Mouse (Mus musculus) forebrain, embryonic 12.5 days (tissue): Measurements from ENCODE around the gene Inpp5a. TPM values are rescaled to one million over a fixed set of nuclear protein-coding genes. Genes with fewer than 3 reads are reported as not detected.

ENCODE experiments used
- ATAC-seq: fragments of 200-750 bp; cut with Nextera tagmentation; 2 replicates; pipeline ENCODE4 v1.8.0; 2017; ENCODE audit warnings: moderate TSS enrichment; ENCODE audit not compliant: low FRiP score
- H3K27ac ChIP-seq: fragments of 300-500 bp; sonication (generic); 2 replicates; pipeline ENCODE4 v1.5.1; 2016; ENCODE audit warnings: mild to moderate bottlenecking
- H3K27me3 ChIP-seq: fragments of 300-500 bp; sonication (generic); 2 replicates; pipeline ENCODE4 v1.6.1; 2016; ENCODE audit warnings: mild to moderate bottlenecking
- H3K36me3 ChIP-seq: fragments of 300-500 bp; sonication (generic); replicated peaks from 2 replicates; pipeline ENCODE4 v1.6.1; 2016; ENCODE audit warnings: mild to moderate bottlenecking
- H3K4me1 ChIP-seq: fragments of 300-500 bp; sonication (generic); 2 replicates; pipeline ENCODE4 v1.6.1; 2016
- H3K4me2 ChIP-seq: fragments of 300-500 bp; sonication (generic); 2 replicates; pipeline ENCODE4 v1.6.1; 2016; ENCODE audit warnings: mild to moderate bottlenecking, moderate library complexity
- H3K4me3 ChIP-seq: fragments of 300-500 bp; sonication (generic); replicated peaks from 2 replicates; pipeline ENCODE4 v1.5.1; 2016; ENCODE audit warnings: mild to moderate bottlenecking
- H3K9ac ChIP-seq: fragments of 300-500 bp; sonication (generic); 2 replicates; pipeline ENCODE4 v1.6.1; 2016; ENCODE audit warnings: mild to moderate bottlenecking
- H3K9me3 ChIP-seq: fragments of 300-500 bp; sonication (generic); 2 replicates; pipeline ENCODE4 v1.6.1; 2016
- WGBS: fragments of 180-500 bp; shearing (Covaris S2); methylation state at CpG from one replicate; pipeline ENCODE4 v1.1.7; 2016; 5-methylcytosine and 5-hydroxymethylcytosine counted together
- polyA plus RNA-seq: library from polyadenylated mRNA; unstranded; fragments of >200 nt; fragmentation: Nextera tagmentation; extraction: Ambion mirVana; gene quantifications from 2 replicates; pipeline ENCODE4 v1.2.1, GENCODE M21; 2016

The Inpp5a gene
- polyA plus RNA-seq, 1 experiment from 2014 or later: 17.3 TPM

DNA sequence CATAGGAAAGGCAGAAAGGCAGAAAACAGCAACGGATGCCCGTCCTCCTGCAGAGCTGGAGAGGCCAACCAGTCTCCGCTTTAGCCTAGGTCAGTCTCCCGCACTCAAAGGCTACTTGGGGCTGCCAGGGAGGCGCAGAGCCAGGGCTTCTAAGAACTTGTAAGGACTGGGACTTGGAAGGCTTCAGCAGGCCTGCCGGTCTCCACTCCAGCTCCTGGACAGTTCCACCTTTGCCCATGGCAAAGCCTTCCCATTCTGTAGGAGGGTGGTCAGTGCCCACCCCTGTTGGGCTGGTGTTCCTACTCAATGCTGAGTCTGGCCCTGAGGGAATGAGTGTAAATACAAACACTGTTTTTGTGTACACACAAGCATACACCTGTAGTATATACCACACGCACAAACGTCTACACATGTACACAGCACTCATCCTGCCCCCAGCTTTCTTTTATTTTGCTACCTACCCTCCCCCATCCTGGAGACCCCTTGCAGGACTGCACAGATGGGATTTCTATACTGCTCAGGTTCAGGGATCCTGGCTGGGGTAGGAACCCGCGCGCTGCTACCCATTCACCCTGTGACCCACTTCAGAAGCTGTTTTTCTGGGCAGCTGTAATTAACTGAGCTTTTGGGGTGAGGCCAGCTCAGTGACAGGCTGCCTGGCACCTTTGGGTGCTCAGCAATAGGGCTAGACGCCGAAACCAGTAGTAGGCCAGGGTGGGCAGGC is 25.5 kb upstream of the Inpp5a start:
- Histone ChIP-seq H3K4me3 (no peak overlapping the region), H3K27ac (peak overlapping the region; percentile 61; the same call in 1 of the 2 replicates), H3K4me1 (peaks cover 28% of the 10 kb centered on the region), H3K9me3 (no peaks in the 10 kb centered on the region), H3K27me3 (no peaks in the 10 kb centered on the region), H3K9ac (no peak overlapping the region), H3K36me3 (no peaks in the 10 kb centered on the region), H3K4me2 (peak overlapping the region; percentile 22)
- peak; percentile 66 for ATAC-seq
- WGBS: 51% methylated on average over 13 of the region's 13 CpGs

DNA sequence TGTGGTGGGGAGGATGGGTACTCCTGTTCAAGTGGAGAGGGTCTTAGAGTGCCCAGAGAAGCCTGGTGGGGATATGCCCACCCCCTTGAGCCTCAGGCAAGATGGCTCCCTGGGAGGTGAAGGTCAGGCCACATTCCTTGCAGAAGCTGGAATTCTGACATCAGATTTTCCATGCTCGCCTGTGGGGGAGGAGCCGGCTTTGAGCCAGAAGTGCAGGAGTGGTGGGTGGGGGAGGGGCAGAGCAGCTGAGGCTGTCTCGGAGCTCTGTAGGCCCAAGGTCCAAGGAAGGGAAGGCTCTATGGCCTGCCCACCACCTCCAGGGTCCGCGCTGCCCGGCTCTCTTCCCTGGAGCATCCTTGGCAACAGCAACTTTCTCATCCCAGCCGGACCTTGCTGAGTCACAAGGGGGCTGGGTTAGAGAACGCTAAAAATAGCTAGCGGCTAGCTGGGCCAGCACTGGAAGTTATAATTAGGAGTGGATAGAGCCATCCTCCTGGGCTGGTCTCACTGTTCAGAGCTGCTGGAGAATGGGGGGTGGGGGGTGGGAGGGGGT is 24.8 kb upstream of the Inpp5a start:
- no peak overlapping the region for H3K9ac ChIP-seq
- no peak overlapping the region for H3K4me3 ChIP-seq
- WGBS: 8% methylated on average over 9 of the region's 9 CpGs
- peaks cover 32% of the 10 kb centered on the region for H3K4me1 ChIP-seq
- H3K27me3 ChIP-seq: no peaks in the 10 kb centered on the region
- peak overlapping the region; percentile 22 for H3K4me2 ChIP-seq
- no peaks in the 10 kb centered on the region for H3K36me3 ChIP-seq
- H3K9me3 ChIP-seq: no peaks in the 10 kb centered on the region
- peak; percentile 78 for ATAC-seq
- H3K27ac ChIP-seq: peak overlapping the region; percentile 61; the same call in 1 of the 2 replicates

DNA sequence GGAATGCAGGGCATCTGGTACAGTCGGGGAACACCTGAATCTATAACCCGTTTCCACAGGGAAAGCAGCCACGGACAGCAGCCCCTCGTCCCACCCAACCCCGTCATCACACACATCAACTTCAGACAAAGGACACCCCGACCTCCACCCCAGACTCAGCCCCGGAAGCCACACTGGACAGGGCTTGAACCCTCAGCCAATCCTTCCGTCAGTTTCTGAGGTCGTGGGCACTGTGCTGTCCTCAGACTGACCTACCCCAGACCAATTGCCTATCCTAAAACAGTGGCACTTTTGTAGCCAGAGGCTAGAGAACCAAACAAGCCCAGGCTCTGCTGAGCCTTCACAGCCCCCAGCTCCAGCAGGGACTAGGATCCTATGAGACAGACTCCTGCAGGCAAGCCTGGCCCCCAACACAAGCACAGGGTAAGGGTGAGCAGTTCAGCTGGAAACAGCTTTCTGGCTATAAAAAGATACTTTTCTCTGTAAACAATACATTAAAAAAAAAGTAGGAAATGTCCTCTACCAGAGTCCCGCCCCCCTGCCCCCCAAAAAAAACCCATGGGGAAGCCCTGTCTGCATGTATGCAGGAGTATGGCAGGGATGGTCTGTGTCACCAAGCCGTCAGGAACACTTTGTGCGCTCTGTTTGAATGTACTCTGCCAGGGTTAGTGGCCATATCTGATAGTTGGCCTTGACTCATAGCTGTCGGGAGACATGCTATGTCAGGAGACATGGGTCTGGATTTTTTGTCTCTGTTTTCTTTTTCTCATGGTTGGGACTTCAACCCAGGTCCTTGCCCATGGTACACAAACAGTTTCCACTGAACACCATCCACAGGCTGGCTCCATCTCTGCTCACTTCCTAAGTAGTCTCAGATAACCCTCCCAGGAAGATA is 23.7 kb upstream of the Inpp5a start:
- H3K27ac ChIP-seq: no peak overlapping the region
- H3K4me3 ChIP-seq: no peak overlapping the region
- no peaks in the 10 kb centered on the region for H3K9me3 ChIP-seq
- no peak for ATAC-seq
- WGBS: 82% methylated on average over 13 of the region's 13 CpGs
- no peak overlapping the region for H3K4me2 ChIP-seq
- no peak overlapping the region for H3K9ac ChIP-seq
- H3K27me3 ChIP-seq: no peaks in the 10 kb centered on the region
- H3K36me3 ChIP-seq: no peaks in the 10 kb centered on the region
- H3K4me1 ChIP-seq: peaks cover 32% of the 10 kb centered on the region

DNA sequence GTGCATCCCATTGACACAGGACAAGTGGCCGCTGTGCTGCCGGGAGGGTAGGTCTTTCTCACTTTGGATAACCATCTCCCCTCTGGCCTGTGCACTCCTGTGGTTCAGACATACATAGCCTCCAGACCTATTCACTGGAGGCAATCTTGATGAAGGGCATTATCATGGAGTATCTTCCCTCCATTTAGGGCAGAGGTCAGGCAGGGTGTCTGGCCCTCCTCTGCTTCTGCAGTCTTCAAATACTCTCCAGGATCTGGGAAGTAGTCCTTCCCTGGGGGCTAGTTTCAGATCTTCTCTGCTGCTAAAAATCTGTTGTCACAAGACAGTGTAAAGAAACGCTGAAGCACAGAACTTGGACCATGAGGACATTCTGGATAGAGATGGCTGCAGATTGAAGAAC is 22.8 kb upstream of the Inpp5a start:
- H3K27me3 ChIP-seq: no peaks in the 10 kb centered on the region
- H3K9me3 ChIP-seq: no peaks in the 10 kb centered on the region
- ATAC-seq: no peak
- peaks cover 32% of the 10 kb centered on the region for H3K4me1 ChIP-seq
- 88% methylated on average over 3 of the region's 3 CpGs for WGBS
- no peak overlapping the region for H3K9ac ChIP-seq
- no peaks in the 10 kb centered on the region for H3K36me3 ChIP-seq
- H3K4me2 ChIP-seq: no peak overlapping the region
- no peak overlapping the region for H3K4me3 ChIP-seq
- H3K27ac ChIP-seq: no peak overlapping the region

DNA sequence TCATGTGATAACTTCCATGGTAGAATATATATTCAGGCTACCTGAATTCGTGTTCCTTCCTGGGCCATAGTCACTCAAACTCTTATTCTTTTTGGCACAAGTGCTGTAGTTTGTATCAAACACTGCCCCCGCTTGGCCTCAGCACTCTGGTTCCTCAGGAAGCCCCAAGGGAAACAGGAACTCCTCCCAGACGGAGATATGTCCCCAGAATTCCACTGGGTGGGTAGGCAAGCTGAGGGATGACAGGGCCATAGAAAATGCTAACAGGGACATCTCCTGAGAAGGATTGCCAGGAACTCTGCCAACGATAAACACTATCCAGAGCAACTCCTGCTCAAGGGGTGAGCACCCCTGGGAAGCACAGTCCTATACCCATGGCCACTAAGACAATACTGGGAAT is 22.4 kb upstream of the Inpp5a start:
- Histone ChIP-seq H3K9ac (no peak overlapping the region), H3K27me3 (no peaks in the 10 kb centered on the region), H3K9me3 (no peaks in the 10 kb centered on the region), H3K36me3 (no peaks in the 10 kb centered on the region), H3K4me1 (peaks cover 32% of the 10 kb centered on the region), H3K27ac (no peak overlapping the region), H3K4me3 (no peak overlapping the region), H3K4me2 (no peak overlapping the region)
- WGBS: 76% methylated on average over 4 of the region's 4 CpGs
- no peak for ATAC-seq

DNA sequence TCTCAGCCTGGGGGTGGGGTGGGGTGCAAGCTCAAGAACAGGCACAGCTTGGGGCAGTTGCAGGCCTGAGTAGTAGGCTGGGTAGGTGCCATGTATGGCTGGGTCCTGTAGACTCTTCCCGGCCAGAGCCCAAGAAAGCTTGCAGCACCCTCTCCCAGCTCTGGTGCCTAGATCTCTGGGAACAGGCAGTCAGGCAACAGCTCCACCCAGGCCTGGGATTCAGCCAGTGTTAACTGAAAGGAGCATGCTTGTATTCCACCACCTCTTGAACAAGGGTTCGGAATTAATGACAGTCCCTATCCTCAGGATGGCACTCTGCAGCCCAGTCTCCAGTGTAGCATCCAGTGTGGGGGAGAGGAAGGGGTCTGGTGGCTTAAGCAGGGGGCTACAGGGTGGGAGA is 20.7 kb upstream of the Inpp5a start:
- no peak overlapping the region for H3K4me3 ChIP-seq
- no peak overlapping the region for H3K9ac ChIP-seq
- H3K4me2 ChIP-seq: no peak overlapping the region
- H3K4me1 ChIP-seq: peaks cover 23% of the 10 kb centered on the region
- H3K27me3 ChIP-seq: no peaks in the 10 kb centered on the region
- no peak for ATAC-seq
- no peaks in the 10 kb centered on the region for H3K36me3 ChIP-seq
- no peak overlapping the region for H3K27ac ChIP-seq
- WGBS: 90% methylated on average over 2 of the region's 2 CpGs
- no peaks in the 10 kb centered on the region for H3K9me3 ChIP-seq

DNA sequence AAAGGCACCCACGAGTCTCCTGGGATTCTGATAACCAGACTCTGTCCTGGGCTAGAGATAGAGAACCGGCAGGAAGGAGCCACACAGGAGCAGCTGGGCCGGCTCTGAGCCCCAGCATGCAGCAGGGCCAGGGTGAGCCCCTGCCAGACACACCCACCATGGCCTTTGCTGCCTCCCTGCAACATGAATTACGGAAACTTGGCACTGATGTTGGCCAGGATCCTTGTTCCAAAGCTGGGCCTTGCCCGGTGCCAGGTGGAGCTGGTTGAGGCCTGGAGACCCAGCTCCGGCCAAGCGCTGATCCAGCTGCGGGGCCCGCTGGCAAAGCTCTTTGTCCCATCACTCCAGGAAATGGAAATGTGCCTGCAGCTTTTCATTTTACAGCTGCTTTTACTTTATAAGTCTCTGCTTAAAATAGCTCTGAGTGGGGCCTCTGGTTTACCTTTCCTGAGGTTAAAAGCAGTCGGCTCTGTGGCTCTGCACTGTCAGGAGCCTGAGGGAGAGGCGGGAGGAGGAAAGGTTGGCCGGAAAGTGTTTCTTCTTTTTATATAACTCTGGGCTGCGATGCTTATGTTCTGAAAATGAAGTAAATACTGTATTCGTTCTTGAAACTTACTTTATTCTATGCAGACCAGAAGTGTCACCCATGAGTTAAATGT is 20.1 kb upstream of the Inpp5a start:
- no peak overlapping the region for H3K4me2 ChIP-seq
- H3K36me3 ChIP-seq: no peaks in the 10 kb centered on the region
- no peak overlapping the region for H3K27ac ChIP-seq
- no peaks in the 10 kb centered on the region for H3K27me3 ChIP-seq
- no peaks in the 10 kb centered on the region for H3K9me3 ChIP-seq
- H3K4me3 ChIP-seq: no peak overlapping the region
- ATAC-seq: no peak
- WGBS: 66% methylated on average over 14 of the region's 14 CpGs
- no peak overlapping the region for H3K9ac ChIP-seq
- peaks cover 17% of the 10 kb centered on the region for H3K4me1 ChIP-seq

DNA sequence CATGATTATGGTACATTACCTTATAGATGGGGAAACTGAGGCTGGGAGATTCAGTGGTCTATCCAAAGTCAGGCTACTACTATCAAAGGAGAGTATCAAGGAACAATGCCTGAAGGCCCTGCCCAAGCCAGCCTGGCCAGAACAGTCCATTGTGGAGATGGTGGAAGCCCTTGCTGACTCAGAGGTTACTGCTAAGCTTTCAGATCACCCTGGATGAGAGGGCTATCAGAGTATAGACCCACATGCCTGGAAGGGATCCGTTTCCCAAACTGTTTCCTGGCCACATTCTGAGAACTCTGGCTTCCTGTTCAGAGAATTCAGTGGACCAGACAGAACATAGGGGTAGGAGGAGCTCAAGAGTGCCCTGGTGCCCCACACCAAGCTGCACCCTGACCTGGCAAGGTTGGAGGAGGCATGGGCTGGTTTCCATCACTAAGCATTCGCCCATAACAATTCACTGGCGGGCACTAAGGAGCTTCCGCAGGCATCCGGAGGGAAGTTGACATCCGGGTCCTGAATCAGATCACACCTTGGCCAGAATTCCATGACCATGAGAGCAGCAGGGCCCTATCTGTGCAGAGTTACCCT is 19.3 kb upstream of the Inpp5a start:
- H3K4me3 ChIP-seq: no peak overlapping the region
- ATAC-seq: no peak

DNA sequence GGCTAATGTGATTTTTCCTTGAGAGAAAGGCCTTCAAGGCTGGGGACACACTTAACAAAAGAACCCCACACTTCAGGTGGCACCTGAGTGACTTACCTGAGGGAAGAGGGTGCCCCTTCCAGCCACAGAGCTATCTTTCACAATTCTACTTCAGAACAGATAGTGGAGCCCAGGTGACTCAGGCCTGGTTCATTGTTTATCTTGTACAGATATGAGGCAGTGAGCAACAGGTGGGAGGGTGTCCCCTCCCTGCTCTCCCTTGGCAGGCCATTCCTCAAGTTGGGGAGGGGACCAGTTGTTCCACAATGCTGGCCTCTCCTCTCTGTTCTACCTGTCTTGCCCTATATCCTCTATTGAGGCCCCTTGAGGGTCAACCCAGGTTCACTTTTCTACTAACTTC is 17.5 kb upstream of the Inpp5a start:
- Histone ChIP-seq H3K4me1 (peaks cover 4% of the 10 kb centered on the region; the same call in 1 of the 2 replicates), H3K4me2 (no peak overlapping the region), H3K9ac (no peak overlapping the region), H3K27me3 (no peaks in the 10 kb centered on the region), H3K9me3 (no peaks in the 10 kb centered on the region), H3K27ac (no peak overlapping the region), H3K36me3 (no peaks in the 10 kb centered on the region), H3K4me3 (no peak overlapping the region)
- ATAC-seq: no peak

More for the DNA sequence above, 19.3 kb upstream of the Inpp5a start:
- peaks cover 10% of the 10 kb centered on the region for H3K4me1 ChIP-seq
- WGBS: 88% methylated on average over 6 of the region's 6 CpGs
- H3K9me3 ChIP-seq: no peaks in the 10 kb centered on the region
- no peaks in the 10 kb centered on the region for H3K27me3 ChIP-seq
- no peak overlapping the region for H3K9ac ChIP-seq
- H3K36me3 ChIP-seq: no peaks in the 10 kb centered on the region
- no peak overlapping the region for H3K27ac ChIP-seq
- no peak overlapping the region for H3K4me2 ChIP-seq

DNA sequence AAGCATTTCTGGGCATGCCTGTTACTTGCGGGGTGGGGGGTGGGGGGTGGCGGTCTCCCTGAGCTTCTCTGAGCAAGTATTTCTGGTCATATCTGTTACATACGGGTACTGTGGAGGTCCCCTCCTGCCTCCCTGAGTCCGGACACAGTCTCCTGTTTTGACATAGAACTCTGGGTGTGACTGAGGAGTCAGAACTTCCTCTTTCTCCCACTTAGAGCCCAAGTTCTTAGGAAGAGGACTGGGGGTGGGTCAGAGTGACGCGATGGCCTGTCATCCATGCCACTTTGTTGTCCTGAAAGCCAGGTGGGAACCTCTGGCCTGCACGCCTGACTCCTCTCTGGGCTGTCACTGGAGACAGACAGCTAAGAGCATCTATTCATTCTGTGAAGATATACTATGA is 11.5 kb upstream of the Inpp5a start:
- Histone ChIP-seq H3K36me3 (no peaks in the 10 kb centered on the region), H3K4me1 (no peaks in the 10 kb centered on the region), H3K4me3 (no peak overlapping the region), H3K9ac (no peak overlapping the region), H3K4me2 (no peak overlapping the region), H3K27me3 (no peaks in the 10 kb centered on the region), H3K9me3 (no peaks in the 10 kb centered on the region), H3K27ac (no peak overlapping the region)
- WGBS: 78% methylated on average over 7 of the region's 7 CpGs
- ATAC-seq: no peak

DNA sequence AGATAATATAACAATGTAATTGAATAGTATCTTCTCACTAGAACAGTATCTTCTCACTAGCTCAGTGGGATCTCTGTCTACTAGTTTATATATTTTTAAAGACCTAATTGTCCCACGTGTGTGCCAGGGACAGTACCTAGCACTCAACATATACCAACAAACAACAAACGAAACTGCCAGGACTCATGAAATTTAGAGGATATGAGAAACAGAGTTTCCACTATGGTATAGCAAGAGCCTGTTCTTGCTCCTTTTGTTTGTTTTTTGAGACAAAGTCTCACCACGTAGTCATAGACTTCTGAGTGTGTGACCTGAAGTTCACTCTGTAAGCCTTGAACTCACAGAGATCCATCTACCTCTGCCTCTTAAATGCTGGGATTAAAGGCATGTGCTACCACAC is 10.6 kb upstream of the Inpp5a start:
- H3K4me1 ChIP-seq: no peaks in the 10 kb centered on the region
- H3K9ac ChIP-seq: no peak overlapping the region
- no peaks in the 10 kb centered on the region for H3K27me3 ChIP-seq
- H3K9me3 ChIP-seq: no peaks in the 10 kb centered on the region
- H3K27ac ChIP-seq: no peak overlapping the region
- no peak for ATAC-seq
- H3K4me2 ChIP-seq: no peak overlapping the region
- 84% methylated on average over 3 of the region's 3 CpGs for WGBS
- no peak overlapping the region for H3K4me3 ChIP-seq
- H3K36me3 ChIP-seq: no peaks in the 10 kb centered on the region

DNA sequence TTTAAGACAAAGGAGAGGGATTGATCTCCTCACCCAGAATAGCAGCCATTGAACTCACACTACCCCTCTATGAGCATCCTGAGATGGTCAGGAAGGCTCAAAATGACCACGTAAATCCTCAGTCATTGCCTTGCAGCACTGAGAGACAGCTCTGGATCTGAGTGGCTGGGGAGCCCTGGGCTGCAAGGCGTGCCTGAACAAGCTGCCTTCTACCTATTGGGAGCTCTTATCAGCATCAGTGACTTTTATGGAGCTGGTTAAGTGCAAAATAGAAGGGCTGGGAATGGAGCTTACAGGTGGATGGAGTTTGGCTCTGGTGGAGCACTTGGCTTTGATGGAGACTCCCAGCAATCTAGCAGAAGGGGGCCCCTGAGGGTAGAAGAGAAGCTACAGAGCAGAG is 9.2 kb upstream of the Inpp5a start:
- 85% methylated on average over 2 of the region's 2 CpGs for WGBS
- H3K27ac ChIP-seq: no peak overlapping the region
- H3K4me2 ChIP-seq: no peak overlapping the region
- H3K36me3 ChIP-seq: no peaks in the 10 kb centered on the region
- H3K4me1 ChIP-seq: no peaks in the 10 kb centered on the region
- H3K27me3 ChIP-seq: no peaks in the 10 kb centered on the region
- no peak for ATAC-seq
- no peak overlapping the region for H3K9ac ChIP-seq
- no peak overlapping the region for H3K4me3 ChIP-seq
- no peaks in the 10 kb centered on the region for H3K9me3 ChIP-seq
